In genomic region chr4:106509888-106510287, GRCm38 (mm10) we compare ENCODE assay signal across 37 mouse cellular contexts. TPM values are rescaled to one million over a fixed set of nuclear protein-coding genes. Genes with fewer than 3 reads are reported as not detected.
"Had no signal": no experiment of that assay in that cellular context is flagged by ENCODE, and none has a peak within 500 bp of the region (broad histone marks: within the 10 kb centered on the region; RNA-seq: fewer than 3 reads in every experiment).

No protein-coding gene starts in this region.

- DNase-seq: cerebellum, adult 2 months; cerebellum, adult 8-10 months; cerebellum, adult 9-10 months; cerebellum, adult 9-11 months; cerebellum, postnatal 10 days; cerebellum, postnatal 14 days; cerebellum, postnatal 25 days; cerebellum, postnatal 36 days; embryo, embryonic 11 days; forebrain, postnatal 0 days; gastrocnemius, adult 2 months; gastrocnemius, postnatal 10 days; gastrocnemius, postnatal 14 days; gastrocnemius, postnatal 25 days; gastrocnemius, postnatal 36 days; heart, adult 11 months; heart, adult 18-20 months; heart, adult 2 months had no signal

RNA-seq across cellular contexts. Expression of gene Bsnd, which starts 17.8 kb away (rescaled TPM):
- total RNA-seq: common myeloid progenitor, adult 5-6 weeks; forebrain, postnatal 0 days; gastrocnemius, adult 18-20 months; gastrocnemius, adult 2 months; gastrocnemius, postnatal 25 days; gastrocnemius, postnatal 36 days; granulocyte monocyte progenitor cell, adult 5-6 weeks; heart, adult 18-20 months; heart, adult 2 months; heart, adult 8-10 months had no signal
- polyA plus RNA-seq: cortical plate, adult 2 months; embryonic facial prominence, embryonic 10.5 days; embryonic facial prominence, embryonic 11.5 days; embryonic facial prominence, embryonic 12.5 days; embryonic facial prominence, embryonic 13.5 days; erythroblast, embryonic 14.5 days; forebrain, embryonic 10.5 days; forebrain, embryonic 11.5 days; forebrain, embryonic 12.5 days; forebrain, embryonic 13.5 days; forebrain, embryonic 14.5 days; forebrain, embryonic 15.5 days; forebrain, embryonic 16.5 days; forebrain, postnatal 0 days; frontal cortex, adult 2 months; heart, adult 2 months had no signal

RNA-seq across cellular contexts. Expression of gene Pcsk9, which starts 45.8 kb away (rescaled TPM):
- total RNA-seq: common myeloid progenitor, adult 5-6 weeks; gastrocnemius, adult 18-20 months; gastrocnemius, adult 2 months; gastrocnemius, adult 8-10 months; gastrocnemius, postnatal 14 days; heart, adult 18-20 months; heart, adult 2 months; heart, adult 8-10 months had no signal
